In genomic region chr16:21519785-21520184, GRCm38 (mm10) we compare ENCODE assay signal across 22 mouse cellular contexts.
DNase-seq lines count a peak whose midpoint lies in the region; ATAC-seq and TF ChIP-seq lines count a peak whose summit lies in the region.
"Had no signal": no experiment of that assay in that cellular context is flagged by ENCODE, and none has a peak within 500 bp of the region (broad histone marks: within the 10 kb centered on the region; RNA-seq: fewer than 3 reads in every experiment).

No protein-coding gene starts in this region.

- no peak for TF ChIP-seq POLR2A in MEL (IDR thresholded peaks at IDR 0.05; ENCODE audit: control insufficient read depth in 1 of 2, insufficient read depth in 1 of 2, low read depth in 1 of 2, low read length in 2 of 2, poor library complexity in 1 of 2)

- ATAC-seq in heart, postnatal 0 days (ENCODE audit: insufficient read depth, low read depth): no peak
- ATAC-seq in liver, embryonic 13.5 days (ENCODE audit: low read depth): peak; percentile 70
- peak; percentile 87 for ATAC-seq in megakaryocyte-erythroid progenitor cell, adult 5-6 weeks (replicated peaks; ENCODE audit: low FRiP score, low TSS enrichment, poor library complexity, severe bottlenecking)
- ATAC-seq in intestine, embryonic 15.5 days: no peak
- ATAC-seq: forebrain, embryonic 15.5 days; midbrain, embryonic 16.5 days had no signal

- H3K4me2 ChIP-seq in heart, postnatal 0 days (ENCODE audit: low read depth, low read length): no peak overlapping the region
- peak overlapping the region; percentile 20; the same call in 1 of the 2 replicates for H3K4me2 ChIP-seq in liver, embryonic 13.5 days
- no peak overlapping the region for H3K4me2 ChIP-seq in intestine, embryonic 15.5 days (replicated peaks)
- H3K4me2 ChIP-seq: embryonic facial prominence, embryonic 15.5 days; forebrain, embryonic 15.5 days; heart, embryonic 11.5 days; hindbrain, embryonic 15.5 days; lung, embryonic 15.5 days had no signal

- no peak for TF ChIP-seq RAD21 in MEL (IDR thresholded peaks at IDR 0.05; ENCODE audit: low read depth, low read length)

- H3K79me2 ChIP-seq in MEL (ENCODE audit: control insufficient read depth, insufficient read depth, low read length, poor library complexity): no peaks in the 10 kb centered on the region

- H3K4me1 ChIP-seq in heart, postnatal 0 days (ENCODE audit: control insufficient read depth, insufficient read depth): peaks cover 19% of the 10 kb centered on the region
- H3K4me1 ChIP-seq in MEL (ENCODE audit: control insufficient read depth in 1 of 2, insufficient read depth in 2 of 2, low read length in 2 of 2): peaks cover 8 to 9% of the 10 kb centered on the region in 2 experiments
- peaks cover 22% of the 10 kb centered on the region for H3K4me1 ChIP-seq in liver, embryonic 13.5 days (replicated peaks)
- H3K4me1 ChIP-seq in intestine, embryonic 15.5 days (replicated peaks): no peaks in the 10 kb centered on the region
- H3K4me1 ChIP-seq: embryonic facial prominence, embryonic 15.5 days; forebrain, embryonic 15.5 days; hindbrain, embryonic 15.5 days; lung, embryonic 15.5 days had no signal

- H3K36me3 ChIP-seq in heart, postnatal 0 days (replicated peaks; ENCODE audit: control insufficient read depth, insufficient read depth, low read length): 0 out of 2 replicates have a peak, but pooled peaks cover 5% of the 10 kb centered on the region
- peaks cover 0 to 14% of the 10 kb centered on the region in 2 experiments; a peak in 3 of 4 replicates for H3K36me3 ChIP-seq in MEL (ENCODE audit: control insufficient read depth in 1 of 2, insufficient read depth in 2 of 2, low read length in 2 of 2)
- H3K36me3 ChIP-seq in liver, embryonic 13.5 days: no peaks in the 10 kb centered on the region
- H3K36me3 ChIP-seq in intestine, embryonic 15.5 days: no peaks in the 10 kb centered on the region
- H3K36me3 ChIP-seq: forebrain, embryonic 15.5 days; lung, embryonic 15.5 days had no signal

- no peak overlapping the region for H3K9ac ChIP-seq in heart, postnatal 0 days (replicated peaks; ENCODE audit: low read depth, low read length)
- H3K9ac ChIP-seq in MEL (ENCODE audit: control insufficient read depth, low read depth, low read length, poor library complexity, severe bottlenecking): no peak overlapping the region
- no peak overlapping the region for H3K9ac ChIP-seq in liver, embryonic 13.5 days
- no peak overlapping the region for H3K9ac ChIP-seq in intestine, embryonic 15.5 days
- H3K9ac ChIP-seq: embryonic facial prominence, embryonic 15.5 days; forebrain, embryonic 15.5 days; hindbrain, embryonic 15.5 days; lung, embryonic 15.5 days had no signal

- no peaks in the 10 kb centered on the region for H3K9me3 ChIP-seq in heart, postnatal 0 days (replicated peaks; ENCODE audit: control insufficient read depth, low read length)
- H3K9me3 ChIP-seq in MEL (replicated peaks; ENCODE audit: insufficient read depth, low read length): no peaks in the 10 kb centered on the region
- H3K9me3 ChIP-seq in liver, embryonic 13.5 days (replicated peaks): no peaks in the 10 kb centered on the region
- no peaks in the 10 kb centered on the region for H3K9me3 ChIP-seq in intestine, embryonic 15.5 days
- H3K9me3 ChIP-seq: embryonic facial prominence, embryonic 15.5 days; forebrain, embryonic 15.5 days; hindbrain, embryonic 15.5 days; lung, embryonic 15.5 days had no signal

- peak overlapping the region; percentile 39; the same call in 1 of the 2 replicates for H3K27ac ChIP-seq in heart, postnatal 0 days (ENCODE audit: low read depth)
- 0 out of 2 replicates have a peak overlapping the region, but pooled peaks have one; percentile 32 for H3K27ac ChIP-seq in MEL (ENCODE audit: control insufficient read depth, low read depth, low read length)
- peak overlapping the region; percentile 61 for H3K27ac ChIP-seq in liver, embryonic 13.5 days
- no peak overlapping the region for H3K27ac ChIP-seq in intestine, embryonic 15.5 days
- H3K27ac ChIP-seq: embryonic facial prominence, embryonic 15.5 days; forebrain, embryonic 15.5 days; hindbrain, embryonic 15.5 days; lung, embryonic 15.5 days had no signal

- no peak for TF ChIP-seq EP300 in heart, postnatal 0 days (IDR thresholded peaks at IDR 0.05; ENCODE audit: low read depth)
- TF ChIP-seq EP300 in MEL (IDR thresholded peaks at IDR 0.05; ENCODE audit: low read depth in 1 of 2, low read length in 2 of 2): peak in 1 of 2 experiments; percentile 39; a peak in 1 of 4 replicates

- DNase-seq in heart, postnatal 0 days (ENCODE audit: low spot score): no peak
- no peak for DNase-seq in heart, adult 11 months
- peak; percentile 50 for DNase-seq in MEL (ENCODE audit: low read depth, low spot score)
- DNase-seq in liver, embryonic 13.5 days: no peak
- DNase-seq in right cerebral cortex, adult 2 months (ENCODE audit: low spot score in 2 of 2): no peak
- DNase-seq: adrenal gland, postnatal 14 days; cerebellum, adult 9-11 months; gastrocnemius, postnatal 10 days; heart, postnatal 4 days; kidney, adult 8-10 months; kidney, postnatal 14 days; layer of hippocampus, postnatal 36 days; lung, postnatal 36 days; right cerebral cortex, postnatal 4 days had no signal

- H3K27me3 ChIP-seq in heart, postnatal 0 days (ENCODE audit: control insufficient read depth, insufficient read depth, low read length): no peaks in the 10 kb centered on the region
- no peaks in the 10 kb centered on the region for H3K27me3 ChIP-seq in MEL (ENCODE audit: control insufficient read depth in 1 of 2, insufficient read depth in 2 of 2, low read length in 2 of 2)
- no peaks in the 10 kb centered on the region for H3K27me3 ChIP-seq in liver, embryonic 13.5 days
- H3K27me3 ChIP-seq in intestine, embryonic 15.5 days (replicated peaks): no peaks in the 10 kb centered on the region
- H3K27me3 ChIP-seq: embryonic facial prominence, embryonic 15.5 days; forebrain, embryonic 15.5 days; hindbrain, embryonic 15.5 days; lung, embryonic 15.5 days had no signal

- no peak for TF ChIP-seq CTCF in heart, postnatal 0 days (IDR thresholded peaks at IDR 0.05; ENCODE audit: low read depth)
- no peak for TF ChIP-seq CTCF in MEL (IDR thresholded peaks at IDR 0.05 in 2 of 3, conservative IDR thresholded peaks at IDR 0.05 in 1 of 3; ENCODE audit: control insufficient read depth in 1 of 3, insufficient read depth in 1 of 3, low read depth in 2 of 3, low read length in 3 of 3, poor library complexity in 1 of 3, severe bottlenecking in 1 of 3)

- H3K4me3 ChIP-seq in heart, postnatal 0 days (ENCODE audit: low read depth, low read length): no peak overlapping the region
- H3K4me3 ChIP-seq in MEL (ENCODE audit: control insufficient read depth in 1 of 2, insufficient read depth in 1 of 2, low read depth in 2 of 2, low read length in 2 of 2): no peak overlapping the region
- no peak overlapping the region for H3K4me3 ChIP-seq in liver, embryonic 13.5 days (replicated peaks)
- H3K4me3 ChIP-seq in intestine, embryonic 15.5 days (replicated peaks): no peak overlapping the region
- H3K4me3 ChIP-seq: embryonic facial prominence, embryonic 15.5 days; forebrain, embryonic 15.5 days; hindbrain, embryonic 15.5 days; lung, embryonic 15.5 days had no signal

TF ChIP-seq in MEL, 35 proteins besides CTCF, POLR2A, EP300 and RAD21:
- TF ChIP-seq GATA1 (IDR thresholded peaks at IDR 0.05; ENCODE audit: low read depth, low read length) (peak; percentile 51; the same call in 1 of the 2 replicates), POLR2AphosphoS5 (IDR thresholded peaks at IDR 0.05; ENCODE audit: borderline replicate concordance, low read depth, low read length) (no peak), TCF12 (IDR thresholded peaks at IDR 0.05; ENCODE audit: low read depth, low read length) (0 out of 2 replicates have a peak, but pooled peaks have one; percentile 43), ZMIZ1 (IDR thresholded peaks at IDR 0.05; ENCODE audit: low read depth, low read length) (no peak), ETS1 (IDR thresholded peaks at IDR 0.05; ENCODE audit: low read depth, low read length) (0 out of 2 replicates have a peak, but pooled peaks have one; percentile 38), SIN3A (IDR thresholded peaks at IDR 0.05; ENCODE audit: low read length) (0 out of 2 replicates have a peak, but pooled peaks have one; percentile 27), MXI1 (IDR thresholded peaks at IDR 0.05; ENCODE audit: low read depth, low read length) (peak; percentile 43)

Comparison
In these comparisons a context has a peak if more than half of its experiments do, and no peak if none do; other contexts are left out.
1. ATAC-seq: peak in liver, embryonic 13.5 days (single experiment) and megakaryocyte-erythroid progenitor cell, adult 5-6 weeks (single experiment); none in heart, postnatal 0 days (single experiment) and intestine, embryonic 15.5 days (single experiment).